ENCODE assay signal across 8 mouse cellular contexts in the genomic region with DNA sequence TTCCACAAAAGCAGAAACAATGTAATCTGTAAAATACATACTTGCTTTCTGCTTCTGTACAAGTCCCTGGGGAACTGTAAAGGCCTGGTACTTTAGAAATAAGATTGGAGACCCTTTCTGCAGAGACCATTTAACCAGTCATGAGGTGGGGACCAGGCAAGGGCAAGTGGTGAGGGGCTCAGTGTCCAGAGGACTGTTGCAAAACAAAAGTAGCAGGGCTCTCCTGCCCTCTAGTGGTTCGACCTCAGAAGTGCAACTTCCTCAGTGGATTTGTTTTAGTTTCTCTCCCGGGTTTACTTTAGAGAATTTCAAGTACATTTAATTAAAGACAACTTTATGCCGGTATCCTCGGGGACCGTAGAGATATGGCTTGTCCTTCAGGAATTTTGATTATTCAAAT.
DNase-seq lines count a peak whose midpoint lies in the region; ATAC-seq and TF ChIP-seq lines count a peak whose summit lies in the region.

No protein-coding gene starts in this region.

- no peaks in the 10 kb centered on the region for H3K36me3 ChIP-seq in ES-Bruce4 (ENCODE audit: control insufficient read depth, insufficient read depth, low read length, poor library complexity, severe bottlenecking)
- no peaks in the 10 kb centered on the region for H3K36me3 ChIP-seq in lung, postnatal 0 days (ENCODE audit: insufficient read depth, low read length)

- H3K27ac ChIP-seq in ES-Bruce4 (ENCODE audit: insufficient read depth, low read length), result no peak overlapping the region
- no peak overlapping the region for H3K27ac ChIP-seq in lung, postnatal 0 days (ENCODE audit: low read length)

- H3K27me3 ChIP-seq in ES-Bruce4 (ENCODE audit: control insufficient read depth, insufficient read depth, low read length, poor library complexity, severe bottlenecking), result no peaks in the 10 kb centered on the region
- H3K27me3 ChIP-seq in lung, postnatal 0 days (replicated peaks; ENCODE audit: insufficient read depth, low read length), result no peaks in the 10 kb centered on the region

- DNase-seq in 3T3-L1 (ENCODE audit: low read depth, low spot score), result peak; percentile 70
- peak; percentile 23 for DNase-seq in cerebellum, adult 9-10 months
- peak; percentile 77 to 80 for DNase-seq in kidney, postnatal 4 days
- DNase-seq in lung, postnatal 0 days (ENCODE audit: low spot score), result peak; percentile 44
- peak; percentile 29 for DNase-seq in right cerebral cortex, postnatal 14 days
- no peak for DNase-seq in thymus, postnatal 10 days (ENCODE audit: low spot score in 2 of 2)

- ATAC-seq in frontal cortex, adult (ENCODE audit: low TSS enrichment), result peak; percentile 64; the same call in 1 of the 2 replicates
- ATAC-seq in lung, postnatal 0 days, result no peak

- TF ChIP-seq POLR2A in ES-Bruce4 (IDR thresholded peaks at IDR 0.05; ENCODE audit: insufficient read depth, low read length), result no peak

- no peaks in the 10 kb centered on the region for H3K9me3 ChIP-seq in ES-Bruce4 (replicated peaks; ENCODE audit: control insufficient read depth, insufficient read depth, low read length, poor library complexity, severe bottlenecking)
- no peaks in the 10 kb centered on the region for H3K9me3 ChIP-seq in lung, postnatal 0 days (ENCODE audit: low read length)

- no peaks in the 10 kb centered on the region for H3K4me1 ChIP-seq in ES-Bruce4 (ENCODE audit: control insufficient read depth, insufficient read depth, low read length)
- no peaks in the 10 kb centered on the region for H3K4me1 ChIP-seq in lung, postnatal 0 days (ENCODE audit: insufficient read depth, low read depth, low read length)

- no peak for TF ChIP-seq EP300 in ES-Bruce4 (IDR thresholded peaks at IDR 0.05; ENCODE audit: insufficient read depth, low read depth, low read length)
- no peak for TF ChIP-seq EP300 in lung, postnatal 0 days (IDR thresholded peaks at IDR 0.05)

- 9% methylated on average over 5 of the region's 5 CpGs for WGBS in lung, postnatal 0 days

- H3K4me3 ChIP-seq in ES-Bruce4 (ENCODE audit: low read depth, low read length), result no peak overlapping the region
- H3K4me3 ChIP-seq in lung, postnatal 0 days (ENCODE audit: low read depth, low read length), result no peak overlapping the region

- H3K9ac ChIP-seq in ES-Bruce4 (ENCODE audit: low read depth, poor library complexity, severe bottlenecking), result no peak overlapping the region
- H3K9ac ChIP-seq in lung, postnatal 0 days (replicated peaks; ENCODE audit: low read depth), result no peak overlapping the region

- TF ChIP-seq CTCF in ES-Bruce4 (IDR thresholded peaks at IDR 0.05; ENCODE audit: low read depth, low read length), result peak; percentile 64
- peak; percentile 80 for TF ChIP-seq CTCF in lung, postnatal 0 days (IDR thresholded peaks at IDR 0.05)

- H3K4me2 ChIP-seq in lung, postnatal 0 days (replicated peaks; ENCODE audit: low read depth, low read length), result no peak overlapping the region

Comparison
In these comparisons a context has a peak if more than half of its experiments do, and no peak if none do; other contexts are left out.
1. DNase-seq: peak in 3T3-L1 (single experiment), cerebellum, adult 9-10 months (single experiment), kidney, postnatal 4 days (2 of 2), lung, postnatal 0 days (single experiment) and right cerebral cortex, postnatal 14 days (single experiment); none in thymus, postnatal 10 days (0 of 2).